Mouse (Mus musculus) forebrain, embryonic 11.5 days (tissue): ENCODE measurements at regions not wholly inside any gene's neighbourhood (a gene's known extent, or its start where the extent isn't known, plus 50 kb on each side); places are given as distances from the start of the nearest gene placed in this dataset.
"Not testable (repeated sequence)": the region's sequence is repeated elsewhere in the genome, so short reads cannot be mapped to it uniquely, and the experiment has no call there.

ENCODE experiments used
- ATAC-seq: fragments of 200-750 bp; cut with Nextera tagmentation; replicated peaks from 2 replicates; pipeline ENCODE4 v1.8.0; 2017; ENCODE audit warnings: moderate TSS enrichment; ENCODE audit not compliant: low FRiP score
- DNase-seq: peaks from one replicate; pipeline ENCODE4 v3.0.0-alpha.2; 2017; ENCODE audit warnings: low spot score
- H3K27ac ChIP-seq: fragments of 300-500 bp; sonication (generic); 2 replicates; pipeline ENCODE4 v1.5.1; 2014; ENCODE audit warnings: low read depth, low read length
- H3K27me3 ChIP-seq: fragments of 300-500 bp; sonication (generic); 2 replicates; pipeline ENCODE4 v1.6.1; 2014; ENCODE audit warnings: mild to moderate bottlenecking, low read length, mixed read lengths; ENCODE audit not compliant: control insufficient read depth, insufficient read depth
- H3K36me3 ChIP-seq: fragments of 300-500 bp; sonication (generic); 2 replicates; pipeline ENCODE4 v1.6.1; 2014; ENCODE audit warnings: mild to moderate bottlenecking, low read length, moderate library complexity, mixed read lengths; ENCODE audit not compliant: control insufficient read depth, insufficient read depth
- H3K4me1 ChIP-seq: fragments of 300-500 bp; sonication (generic); replicated peaks from 2 replicates; pipeline ENCODE4 v1.6.1; 2014; ENCODE audit warnings: low read length, mixed read lengths; ENCODE audit not compliant: control insufficient read depth, insufficient read depth
- H3K4me2 ChIP-seq: fragments of 300-500 bp; sonication (generic); 2 replicates; pipeline ENCODE4 v1.6.1; 2014; ENCODE audit warnings: low read depth, mild to moderate bottlenecking, low read length, moderate library complexity, mixed read lengths; ENCODE audit not compliant: severe bottlenecking
- H3K4me3 ChIP-seq: fragments of 300-500 bp; sonication (generic); 2 replicates; pipeline ENCODE4 v1.5.1; 2014; ENCODE audit warnings: low read depth, low read length
- H3K9ac ChIP-seq: fragments of 300-500 bp; sonication (generic); 2 replicates; pipeline ENCODE4 v1.6.1; 2014; ENCODE audit warnings: low read length
- H3K9me3 ChIP-seq: fragments of 300-500 bp; sonication (generic); 2 replicates; pipeline ENCODE4 v1.6.1; 2016; ENCODE audit warnings: low read length, mixed read lengths; ENCODE audit not compliant: control insufficient read depth
- WGBS: fragments of 180-500 bp; shearing (Covaris S2); extraction: QIAGEN DNeasy Blood & Tissue Kit; methylation state at CpG from one replicate; pipeline ENCODE4 v1.1.7; 2014; 5-methylcytosine and 5-hydroxymethylcytosine counted together

GRCm38 (mm10) chr9:81312047-81312446, 321.6 kb downstream of the Htr1b start:
- no peaks in the 10 kb centered on the region for H3K9me3 ChIP-seq
- no peaks in the 10 kb centered on the region for H3K4me1 ChIP-seq
- no peaks in the 10 kb centered on the region for H3K36me3 ChIP-seq
- H3K4me2 ChIP-seq = no peak overlapping the region
- no peak overlapping the region for H3K9ac ChIP-seq
- no peaks in the 10 kb centered on the region for H3K27me3 ChIP-seq
- 84% methylated on average over 2 of the region's 2 CpGs for WGBS
- no peak for ATAC-seq
- H3K27ac ChIP-seq = no peak overlapping the region
- no peak for DNase-seq
- no peak overlapping the region for H3K4me3 ChIP-seq

DNA sequence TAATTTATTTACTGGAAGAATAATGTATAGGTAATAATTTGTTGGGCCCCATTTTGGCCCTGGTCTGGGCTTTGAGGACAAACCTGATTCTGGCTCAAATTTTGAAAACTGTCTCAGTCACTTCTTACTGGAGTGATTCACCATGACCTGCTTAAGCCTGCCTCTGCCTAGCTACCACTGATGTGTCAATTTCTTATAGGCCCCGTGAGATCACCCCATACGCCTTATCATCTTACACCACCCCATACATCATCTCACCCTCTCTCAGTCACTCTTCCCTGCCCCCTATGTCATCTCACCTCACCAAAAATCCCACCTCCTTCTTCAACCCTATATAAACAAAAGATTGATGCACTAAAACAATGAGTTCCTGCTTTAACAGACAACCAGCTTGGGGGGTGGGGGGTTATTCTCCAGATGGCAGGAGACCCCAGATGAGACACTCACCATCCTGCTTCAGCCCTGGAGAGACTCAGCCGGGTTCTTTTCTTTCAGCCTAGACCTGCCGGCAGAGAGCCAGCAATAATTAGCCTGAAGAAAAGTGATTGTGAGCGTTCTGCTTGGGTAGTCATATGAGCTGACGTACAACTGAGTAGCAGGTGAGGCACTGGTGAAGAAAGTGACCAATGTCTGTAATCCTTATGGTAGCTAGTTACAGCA, 325.0 kb downstream of the Htr1b start:
- 69% methylated on average over 6 of the region's 6 CpGs for WGBS
- Histone ChIP-seq H3K4me3 (no peak overlapping the region), H3K27me3 (no peaks in the 10 kb centered on the region), H3K9ac (no peak overlapping the region), H3K4me1 (no peaks in the 10 kb centered on the region), H3K27ac (no peak overlapping the region), H3K9me3 (no peaks in the 10 kb centered on the region), H3K36me3 (no peaks in the 10 kb centered on the region), H3K4me2 (no peak overlapping the region)
- ATAC-seq = no peak
- no peak for DNase-seq

GRCm38 (mm10) chr9:81305437-81306046, 328.1 kb downstream of the Htr1b start:
- no peak for ATAC-seq
- 82% methylated on average over 2 of the region's 2 CpGs for WGBS
- no peak for DNase-seq
- Histone ChIP-seq H3K27ac (no peak overlapping the region), H3K4me2 (no peak overlapping the region), H3K4me3 (no peak overlapping the region), H3K4me1 (no peaks in the 10 kb centered on the region), H3K9ac (no peak overlapping the region), H3K27me3 (no peaks in the 10 kb centered on the region), H3K36me3 (no peaks in the 10 kb centered on the region), H3K9me3 (no peaks in the 10 kb centered on the region)

GRCm38 (mm10) chr9:81275751-81276150, 357.9 kb downstream of the Htr1b start:
- Histone ChIP-seq H3K4me2 (no peak overlapping the region), H3K27ac (no peak overlapping the region), H3K36me3 (no peaks in the 10 kb centered on the region), H3K4me3 (no peak overlapping the region), H3K9ac (no peak overlapping the region), H3K4me1 (no peaks in the 10 kb centered on the region), H3K9me3 (no peaks in the 10 kb centered on the region), H3K27me3 (no peaks in the 10 kb centered on the region)
- no peak for DNase-seq
- WGBS = 88% methylated on average over 2 of the region's 2 CpGs
- no peak for ATAC-seq

GRCm38 (mm10) chr9:81275336-81275735, 358.3 kb downstream of the Htr1b start:
- no peak overlapping the region for H3K4me3 ChIP-seq
- H3K9me3 ChIP-seq = no peaks in the 10 kb centered on the region
- no peaks in the 10 kb centered on the region for H3K4me1 ChIP-seq
- DNase-seq = no peak
- H3K27me3 ChIP-seq = no peaks in the 10 kb centered on the region
- ATAC-seq = no peak
- H3K9ac ChIP-seq = no peak overlapping the region
- no peak overlapping the region for H3K4me2 ChIP-seq
- WGBS = 73% methylated on average over 1 of the region's 1 CpGs
- no peaks in the 10 kb centered on the region for H3K36me3 ChIP-seq
- no peak overlapping the region for H3K27ac ChIP-seq

DNA sequence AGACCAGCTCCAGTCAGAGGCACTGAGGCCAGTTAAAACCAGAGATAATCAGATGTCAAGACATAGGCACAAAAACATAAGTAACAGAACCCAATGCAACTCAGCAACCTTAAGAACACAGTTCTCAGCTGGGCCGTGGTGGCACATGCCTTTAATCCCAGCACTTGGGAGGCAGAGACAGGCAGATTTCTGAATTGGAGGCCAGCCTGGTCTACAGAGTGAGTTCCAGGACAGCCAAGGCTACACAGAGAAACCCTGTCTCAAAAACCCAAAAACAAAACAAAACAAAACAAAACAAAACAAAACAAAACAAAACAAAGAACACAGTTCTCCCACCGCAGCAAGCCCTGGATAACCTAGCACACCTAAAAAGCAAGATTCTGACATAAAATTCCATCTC, 408.7 kb downstream of the Htr1b start:
- H3K36me3 ChIP-seq, H3K9me3 ChIP-seq, H3K4me3 ChIP-seq, H3K27ac ChIP-seq, DNase-seq, H3K4me2 ChIP-seq, H3K9ac ChIP-seq, ATAC-seq, H3K27me3 ChIP-seq, H3K4me1 ChIP-seq: not testable (repeated sequence)
- WGBS = 85% methylated on average over 2 of the region's 2 CpGs

- 89% methylated on average over 1 of the region's 1 CpGs for WGBS
- H3K4me2 ChIP-seq = no peak overlapping the region
- DNase-seq = no peak
- no peaks in the 10 kb centered on the region for H3K36me3 ChIP-seq
- no peaks in the 10 kb centered on the region for H3K9me3 ChIP-seq
- no peaks in the 10 kb centered on the region for H3K4me1 ChIP-seq
- H3K27ac ChIP-seq = no peak overlapping the region
- H3K9ac ChIP-seq = no peak overlapping the region
- no peaks in the 10 kb centered on the region for H3K27me3 ChIP-seq
- no peak for ATAC-seq
- H3K4me3 ChIP-seq = no peak overlapping the region
Measured at GRCm38 (mm10) chr9:81217938-81218337, 415.7 kb downstream of the Htr1b start.

GRCm38 (mm10) chr9:81215601-81216141, 418.0 kb downstream of the Htr1b start:
- no peak overlapping the region for H3K27ac ChIP-seq
- H3K27me3 ChIP-seq = no peaks in the 10 kb centered on the region
- no peaks in the 10 kb centered on the region for H3K9me3 ChIP-seq
- H3K36me3 ChIP-seq = no peaks in the 10 kb centered on the region
- 8% methylated on average over 5 of the region's 5 CpGs for WGBS
- H3K4me2 ChIP-seq = no peak overlapping the region
- H3K4me1 ChIP-seq = no peaks in the 10 kb centered on the region
- no peak overlapping the region for H3K4me3 ChIP-seq
- ATAC-seq (peak; percentile 70), DNase-seq (no peak)
- no peak overlapping the region for H3K9ac ChIP-seq

DNA sequence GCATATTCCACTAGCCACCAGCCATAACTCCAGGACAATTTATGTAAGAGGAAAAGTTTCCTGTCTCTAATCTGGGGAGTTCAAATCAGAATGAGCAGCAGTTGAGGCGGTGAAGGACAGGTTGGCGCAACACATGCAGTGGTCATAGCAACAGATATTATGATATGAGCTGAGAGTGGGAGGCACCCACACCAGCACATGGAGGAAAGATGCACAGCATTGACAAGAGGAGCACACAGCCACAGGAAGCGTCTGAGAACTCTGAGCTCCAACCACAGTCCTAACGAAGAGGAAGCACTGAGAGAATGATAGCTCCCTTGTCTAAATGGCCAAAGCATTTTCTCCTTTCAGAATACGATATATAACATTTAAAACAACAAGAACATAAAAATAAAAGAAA, 418.9 kb downstream of the Htr1b start:
- Histone ChIP-seq H3K27ac (no peak overlapping the region), H3K36me3 (no peaks in the 10 kb centered on the region), H3K4me1 (no peaks in the 10 kb centered on the region), H3K27me3 (no peaks in the 10 kb centered on the region), H3K9me3 (no peaks in the 10 kb centered on the region), H3K4me3 (no peak overlapping the region), H3K4me2 (no peak overlapping the region), H3K9ac (no peak overlapping the region)
- DNase-seq (no peak), ATAC-seq (no peak)
- WGBS = 60% methylated on average over 5 of the region's 5 CpGs
